Mouse (Mus musculus) stomach, embryonic 14.5 days (tissue): ENCODE measurements around the gene Zrsr2. TPM values are rescaled to one million over a fixed set of nuclear protein-coding genes. Genes with fewer than 3 reads are reported as not detected.

Source experiments
- ATAC-seq: fragments of 200-750 bp; cut with Nextera tagmentation; 2 replicates; pipeline ENCODE4 v1.8.0; 2017; ENCODE audit warnings: low read depth, moderate TSS enrichment; ENCODE audit not compliant: insufficient number of reproducible peaks, insufficient read depth, low FRiP score
- H3K27ac ChIP-seq: fragments of 300-500 bp; sonication (generic); 2 replicates; pipeline ENCODE4 v1.5.1; 2014; ENCODE audit warnings: mild to moderate bottlenecking, low read length, moderate library complexity, mixed read lengths
- H3K27me3 ChIP-seq: fragments of 300-500 bp; sonication (generic); 2 replicates; pipeline ENCODE4 v1.6.1; 2014; ENCODE audit warnings: low read length, control low read depth, mixed read lengths; ENCODE audit not compliant: control insufficient read depth, insufficient read depth
- H3K36me3 ChIP-seq: fragments of 300-500 bp; sonication (generic); 2 replicates; pipeline ENCODE4 v1.6.1; 2014; ENCODE audit warnings: mild to moderate bottlenecking, control low read depth, low read length, moderate library complexity, mixed read lengths; ENCODE audit not compliant: control insufficient read depth, insufficient read depth
- H3K4me1 ChIP-seq: fragments of 300-500 bp; sonication (generic); 2 replicates; pipeline ENCODE4 v1.6.1; 2014; ENCODE audit warnings: low read length, control low read depth, mixed read lengths; ENCODE audit not compliant: control insufficient read depth, insufficient read depth
- H3K4me2 ChIP-seq: fragments of 300-500 bp; sonication (generic); replicated peaks from 2 replicates; pipeline ENCODE4 v1.6.1; 2014; ENCODE audit warnings: low read depth, low read length, control low read depth
- H3K4me3 ChIP-seq: fragments of 300-500 bp; sonication (generic); 2 replicates; pipeline ENCODE4 v1.5.1; 2014; ENCODE audit warnings: low read depth, low read length, control low read depth
- H3K9ac ChIP-seq: fragments of 300-500 bp; sonication (generic); replicated peaks from 2 replicates; pipeline ENCODE4 v1.6.1; 2014; ENCODE audit warnings: low read depth, mild to moderate bottlenecking, control low read depth, low read length, moderate library complexity, mixed read lengths
- H3K9me3 ChIP-seq: fragments of 300-500 bp; sonication (generic); 2 replicates; pipeline ENCODE4 v1.6.1; 2016; ENCODE audit warnings: low read depth, low read length, control low read depth; ENCODE audit not compliant: control insufficient read depth
- WGBS: fragments of 180-500 bp; shearing (Covaris S2); extraction: QIAGEN DNeasy Blood & Tissue Kit; methylation state at CpG from one replicate; pipeline ENCODE4 v1.1.7; 2014; 5-methylcytosine and 5-hydroxymethylcytosine counted together
- polyA plus RNA-seq: library from polyadenylated mRNA; unstranded; fragments of >200 nt; fragmentation: Nextera tagmentation; extraction: Ambion mirVana; gene quantifications from 2 replicates; pipeline ENCODE4 v1.2.1, GENCODE M21; 2014

Gene Zrsr2
- polyA plus RNA-seq, 1 experiment from 2014 or later: 63.5 TPM

- peak; percentile 91 for ATAC-seq
- Histone ChIP-seq H3K9ac (peak overlapping the region; percentile 76), H3K4me2 (peak overlapping the region; percentile 49), H3K4me1 (no peaks in the 10 kb centered on the region), H3K27ac (peak overlapping the region; percentile 97), H3K9me3 (no peaks in the 10 kb centered on the region), H3K36me3 (peaks cover 12% of the 10 kb centered on the region; the same call in 1 of the 2 replicates), H3K4me3 (peak overlapping the region; percentile 52), H3K27me3 (no peaks in the 10 kb centered on the region)
- WGBS: 18% methylated on average over 56 of the region's 67 CpGs
These were observed 526 bp downstream of the Zrsr2 start for GRCm38 (mm10) chrX:163957803-163958466.

- Histone ChIP-seq H3K4me1 (no peaks in the 10 kb centered on the region), H3K27me3 (no peaks in the 10 kb centered on the region), H3K36me3 (peaks cover 12% of the 10 kb centered on the region; the same call in 1 of the 2 replicates), H3K4me2 (peak overlapping the region; percentile 49), H3K9me3 (no peaks in the 10 kb centered on the region), H3K4me3 (peak overlapping the region; percentile 52), H3K9ac (peak overlapping the region; percentile 76; the same call in 1 of the 2 replicates), H3K27ac (peak overlapping the region; percentile 97)
- ATAC-seq: no peak
- WGBS: 38% methylated on average over 12 of the region's 12 CpGs
These were observed 1.1 kb downstream of the Zrsr2 start for GRCm38 (mm10) chrX:163957381-163957780.

DNA sequence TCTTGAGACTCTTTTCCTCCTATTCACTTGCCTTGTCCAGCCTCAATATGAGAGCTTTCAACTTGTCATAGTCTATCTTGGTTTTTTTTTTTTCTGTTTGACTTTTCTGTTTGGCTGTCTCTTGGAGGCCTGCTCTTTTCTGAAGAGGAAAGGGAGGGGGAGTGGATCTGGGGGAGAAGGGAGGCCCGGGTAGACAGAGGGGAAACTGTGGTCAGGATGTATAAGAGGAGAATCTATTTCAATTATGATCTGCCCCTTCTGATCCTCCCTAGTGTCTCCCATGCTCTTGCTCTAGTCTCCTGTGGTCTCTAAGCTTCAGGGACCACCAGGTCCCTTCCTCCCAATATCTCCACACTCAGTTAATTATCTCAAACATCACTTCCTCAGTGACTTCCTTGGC lies 6.8 kb downstream of the Zrsr2 start:
- peaks cover 12% of the 10 kb centered on the region; the same call in 1 of the 2 replicates for H3K36me3 ChIP-seq
- ATAC-seq: no peak
- H3K4me1 ChIP-seq: no peaks in the 10 kb centered on the region
- H3K4me3 ChIP-seq: no peak overlapping the region
- H3K9me3 ChIP-seq: no peaks in the 10 kb centered on the region
- 86% methylated on average over 1 of the region's 1 CpGs for WGBS
- H3K9ac ChIP-seq: no peak overlapping the region
- no peak overlapping the region for H3K27ac ChIP-seq
- no peaks in the 10 kb centered on the region for H3K27me3 ChIP-seq
- no peak overlapping the region for H3K4me2 ChIP-seq

GRCm38 (mm10) chrX:163944381-163944780 lies 14.1 kb downstream of the Zrsr2 start:
- WGBS: 94% methylated on average over 3 of the region's 3 CpGs
- Histone ChIP-seq H3K9ac (no peak overlapping the region), H3K4me1 (no peaks in the 10 kb centered on the region), H3K27me3 (no peaks in the 10 kb centered on the region), H3K36me3 (peaks cover 5% of the 10 kb centered on the region; the same call in 1 of the 2 replicates), H3K4me3 (no peak overlapping the region), H3K9me3 (no peaks in the 10 kb centered on the region), H3K4me2 (no peak overlapping the region), H3K27ac (no peak overlapping the region)
- no peak for ATAC-seq

GRCm38 (mm10) chrX:163938587-163938986 lies 19.9 kb downstream of the Zrsr2 start:
- Histone ChIP-seq H3K9ac (no peak overlapping the region), H3K4me3 (no peak overlapping the region), H3K27ac (no peak overlapping the region), H3K4me2 (no peak overlapping the region), H3K9me3 (no peaks in the 10 kb centered on the region), H3K36me3 (peaks cover 13% of the 10 kb centered on the region; the same call in 1 of the 2 replicates), H3K27me3 (no peaks in the 10 kb centered on the region), H3K4me1 (no peaks in the 10 kb centered on the region)
- 90% methylated on average over 6 of the region's 6 CpGs for WGBS
- ATAC-seq: no peak

GRCm38 (mm10) chrX:163934731-163935130 lies 23.7 kb downstream of the Zrsr2 start:
- Histone ChIP-seq H3K4me1 (no peaks in the 10 kb centered on the region), H3K36me3 (peaks cover 8% of the 10 kb centered on the region; the same call in 1 of the 2 replicates), H3K4me3 (no peak overlapping the region), H3K27me3 (no peaks in the 10 kb centered on the region), H3K9me3 (no peaks in the 10 kb centered on the region), H3K9ac (no peak overlapping the region), H3K4me2 (no peak overlapping the region), H3K27ac (no peak overlapping the region)
- 81% methylated on average over 8 of the region's 8 CpGs for WGBS
- no peak for ATAC-seq

DNA sequence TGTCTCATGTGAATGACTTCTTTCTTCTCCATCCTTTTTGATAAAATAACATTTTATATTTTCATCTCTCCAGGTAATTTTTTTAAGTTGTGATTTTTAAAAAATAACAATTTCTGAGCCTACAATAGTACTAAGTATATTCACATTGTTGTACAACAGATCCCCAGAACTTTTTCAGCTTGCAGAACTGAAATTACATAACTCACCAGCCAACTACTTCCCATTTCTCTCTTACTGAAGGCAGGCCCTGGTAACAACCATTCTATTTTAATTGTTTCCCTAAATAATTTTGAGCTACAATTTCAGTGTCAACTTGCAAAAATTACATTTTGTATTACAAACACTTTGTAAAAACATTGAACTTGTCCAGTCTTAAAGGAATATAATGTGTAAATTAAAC lies 28.9 kb downstream of the Zrsr2 start:
- Histone ChIP-seq H3K4me3 (no peak overlapping the region), H3K4me1 (no peaks in the 10 kb centered on the region), H3K9ac (no peak overlapping the region), H3K36me3 (no peaks in the 10 kb centered on the region), H3K4me2 (no peak overlapping the region), H3K27me3 (no peaks in the 10 kb centered on the region), H3K9me3 (no peaks in the 10 kb centered on the region), H3K27ac (no peak overlapping the region)
- ATAC-seq: no peak

GRCm38 (mm10) chrX:163912791-163913190 lies 45.7 kb downstream of the Zrsr2 start:
- Histone ChIP-seq H3K4me3 (no peak overlapping the region), H3K27ac (no peak overlapping the region), H3K36me3 (no peaks in the 10 kb centered on the region), H3K9me3 (no peaks in the 10 kb centered on the region), H3K4me1 (no peaks in the 10 kb centered on the region), H3K4me2 (no peak overlapping the region), H3K9ac (no peak overlapping the region), H3K27me3 (no peaks in the 10 kb centered on the region)
- no peak for ATAC-seq

DNA sequence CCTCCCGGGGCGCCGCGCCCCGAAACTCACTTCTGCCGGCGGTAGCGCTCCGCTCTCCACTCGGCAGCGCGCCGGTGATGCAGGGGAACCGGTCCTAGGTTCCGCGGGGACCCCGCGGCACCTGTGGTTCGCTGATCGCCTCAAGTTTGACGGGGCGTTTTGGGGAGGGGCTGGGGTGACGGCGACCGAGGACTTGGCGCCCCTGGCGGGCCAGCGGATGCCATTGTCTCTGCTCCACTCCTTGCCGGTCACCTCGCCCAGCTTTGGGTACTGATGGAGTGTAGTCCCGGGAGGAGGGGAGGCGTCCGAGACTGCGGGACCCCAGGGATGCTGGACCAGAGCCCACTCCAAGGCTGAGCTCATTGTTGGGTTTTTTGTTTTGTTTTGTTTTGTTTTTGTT lies 49.1 kb downstream of the Zrsr2 start:
- Histone ChIP-seq H3K4me1 (no peaks in the 10 kb centered on the region), H3K4me2 (peak overlapping the region; percentile 40), H3K9ac (0 out of 2 replicates have a peak overlapping the region, but pooled peaks have one; percentile 14), H3K36me3 (no peaks in the 10 kb centered on the region), H3K9me3 (no peaks in the 10 kb centered on the region), H3K27me3 (no peaks in the 10 kb centered on the region), H3K4me3 (peak overlapping the region; percentile 46), H3K27ac (no peak overlapping the region)
- 24% methylated on average over 31 of the region's 34 CpGs for WGBS
- no peak; the same call in 1 of the 2 replicates for ATAC-seq
